Mouse (Mus musculus) ES-Bruce4 (cell line): Measurements from ENCODE around the gene Plcb4.

Experiments used
- CTCF ChIP-seq: IDR thresholded peaks from one replicate; pipeline ENCODE4 v1.8.1; 2011; ENCODE audit warnings: low read depth, low read length
- EP300 ChIP-seq: IDR thresholded peaks from 2 replicates; pipeline ENCODE4 v1.6.1; 2011; ENCODE audit warnings: low read depth, low read length; ENCODE audit not compliant: insufficient read depth
- POLR2A ChIP-seq: IDR thresholded peaks from one replicate; pipeline ENCODE4 v1.8.1; 2011; ENCODE audit warnings: low read length; ENCODE audit not compliant: insufficient read depth

- TF ChIP-seq CTCF = no peak
- TF ChIP-seq POLR2A = no peak
- no peak for TF ChIP-seq EP300
These were observed 28.8 kb downstream of the Plcb4 start for GRCm38 (mm10) chr2:135687585-135687984.
